Mouse (Mus musculus) forebrain, postnatal 0 days (tissue): ENCODE data around the gene Mdc1. TPM values are rescaled to one million over a fixed set of nuclear protein-coding genes. Genes with fewer than 3 reads are reported as not detected.

Experiments used
- ATAC-seq: fragments of 200-750 bp; cut with Nextera tagmentation; 2 replicates; pipeline ENCODE4 v1.8.0; 2017; ENCODE audit warnings: mild to moderate bottlenecking, moderate library complexity
- DNase-seq: peaks from one replicate; pipeline ENCODE4 v3.0.0-alpha.2; 2015
- H3K27ac ChIP-seq: fragments of 300-500 bp; sonication (generic); 2 replicates; pipeline ENCODE4 v1.5.1; 2014; ENCODE audit warnings: low read depth, mild to moderate bottlenecking, antibody characterized with exemption, low read length, moderate library complexity, mixed read lengths
- H3K27me3 ChIP-seq: fragments of 300-500 bp; sonication (generic); 2 replicates; pipeline ENCODE4 v1.6.1; 2014; ENCODE audit warnings: mild to moderate bottlenecking, low read length, mixed read lengths; ENCODE audit not compliant: insufficient read depth
- H3K36me3 ChIP-seq: fragments of 300-500 bp; sonication (generic); 2 replicates; pipeline ENCODE4 v1.6.1; 2014; ENCODE audit warnings: mild to moderate bottlenecking, moderate library complexity; ENCODE audit not compliant: insufficient read depth
- H3K4me1 ChIP-seq: fragments of 300-500 bp; sonication (generic); 2 replicates; pipeline ENCODE4 v1.6.1; 2014; ENCODE audit warnings: antibody characterized with exemption; ENCODE audit not compliant: insufficient read depth
- H3K4me2 ChIP-seq: fragments of 300-500 bp; sonication (generic); 2 replicates; pipeline ENCODE4 v1.6.1; 2014; ENCODE audit warnings: low read depth, mild to moderate bottlenecking, moderate library complexity
- H3K4me3 ChIP-seq: fragments of 300-500 bp; sonication (generic); 2 replicates; pipeline ENCODE4 v1.5.1; 2014; ENCODE audit warnings: low read depth, low read length, mixed read lengths
- H3K9ac ChIP-seq: fragments of 300-500 bp; sonication (generic); 2 replicates; pipeline ENCODE4 v1.6.1; 2014; ENCODE audit warnings: mild to moderate bottlenecking
- H3K9me3 ChIP-seq: fragments of 300-500 bp; sonication (generic); 2 replicates; pipeline ENCODE4 v1.6.1; 2016; ENCODE audit warnings: low read length
- CTCF ChIP-seq: sonication (generic); IDR thresholded peaks from 2 replicates; pipeline ENCODE4 v1.5.1; 2016; ENCODE audit warnings: antibody characterized with exemption, control low read depth, low read depth
- WGBS: fragments of 180-500 bp; shearing (Covaris S2); extraction: QIAGEN DNeasy Blood & Tissue Kit; methylation state at CpG from one replicate; pipeline ENCODE4 v1.1.7; 2014; 5-methylcytosine and 5-hydroxymethylcytosine counted together
- polyA plus RNA-seq: library from polyadenylated mRNA; unstranded; fragments of >200 nt; fragmentation: Nextera tagmentation; extraction: Ambion mirVana; gene quantifications from 2 replicates; pipeline ENCODE4 v1.2.1, GENCODE M21; 2015
- total RNA-seq: library from RNA; depleted of rRNA; stranded (reverse); fragments of >200 nt; gene quantifications from 2 replicates; pipeline ENCODE4 v1.2.3, GENCODE M21; 2014

The Mdc1 gene
- total and polyA plus RNA-seq, 2 experiments from 2014 or later: 4.4 to 20.4 TPM

- no peak for TF ChIP-seq CTCF
- peaks cover 24% of the 10 kb centered on the region for H3K4me1 ChIP-seq
- WGBS: 6% methylated on average over 7 of the region's 7 CpGs
Measured at GRCm38 (mm10) chr17:35869346-35870067, 28.2 kb downstream of the Mdc1 start.

GRCm38 (mm10) chr17:35870151-35870883 is 29.0 kb downstream of the Mdc1 start:
- DNase-seq (no peak), ATAC-seq (no peak)
- peak overlapping the region; percentile 56 for H3K4me2 ChIP-seq
- H3K9ac ChIP-seq: peak overlapping the region; percentile 2; the same call in 1 of the 2 replicates
- peaks cover 24% of the 10 kb centered on the region; the same call in 1 of the 2 replicates for H3K4me1 ChIP-seq
- 0 out of 2 replicates have a peak, but pooled peaks cover 12% of the 10 kb centered on the region for H3K36me3 ChIP-seq
- peak overlapping the region; percentile 40; the same call in 1 of the 2 replicates for H3K27ac ChIP-seq
- H3K9me3 ChIP-seq: no peaks in the 10 kb centered on the region
- WGBS: 71% methylated on average over 9 of the region's 9 CpGs
- no peak for TF ChIP-seq CTCF
- no peaks in the 10 kb centered on the region for H3K27me3 ChIP-seq
- H3K4me3 ChIP-seq: peak overlapping the region; percentile 70

More at GRCm38 (mm10) chr17:35869346-35870067, 28.2 kb downstream of the Mdc1 start:
- no peak for DNase-seq
- H3K9ac ChIP-seq: peak overlapping the region; percentile 50
- H3K27ac ChIP-seq: peak overlapping the region; percentile 54
- H3K9me3 ChIP-seq: no peaks in the 10 kb centered on the region
- H3K4me3 ChIP-seq: peak overlapping the region; percentile 70
- no peak for ATAC-seq
- H3K36me3 ChIP-seq: 0 out of 2 replicates have a peak, but pooled peaks cover 4% of the 10 kb centered on the region
- no peaks in the 10 kb centered on the region for H3K27me3 ChIP-seq
- peak overlapping the region; percentile 56 for H3K4me2 ChIP-seq

GRCm38 (mm10) chr17:35870884-35871696 is 29.8 kb downstream of the Mdc1 start:
- WGBS: 83% methylated on average over 8 of the region's 8 CpGs
- no peaks in the 10 kb centered on the region for H3K27me3 ChIP-seq
- DNase-seq: no peak
- no peaks in the 10 kb centered on the region for H3K9me3 ChIP-seq
- no peak for ATAC-seq
- no peak overlapping the region for H3K9ac ChIP-seq
- peak overlapping the region; percentile 70; the same call in 1 of the 2 replicates for H3K4me3 ChIP-seq
- peak overlapping the region; percentile 40; the same call in 1 of the 2 replicates for H3K27ac ChIP-seq
- peaks cover 24% of the 10 kb centered on the region; the same call in 1 of the 2 replicates for H3K4me1 ChIP-seq
- H3K4me2 ChIP-seq: peak overlapping the region; percentile 56
- TF ChIP-seq CTCF: peak; percentile 72
- H3K36me3 ChIP-seq: 0 out of 2 replicates have a peak, but pooled peaks cover 12% of the 10 kb centered on the region

GRCm38 (mm10) chr17:35873774-35874519 is 32.6 kb downstream of the Mdc1 start:
- peak; percentile 93 for TF ChIP-seq CTCF
- 32% methylated on average over 21 of the region's 21 CpGs for WGBS
- Histone ChIP-seq H3K4me3 (no peak overlapping the region), H3K36me3 (0 out of 2 replicates have a peak, but pooled peaks cover 12% of the 10 kb centered on the region), H3K9me3 (no peaks in the 10 kb centered on the region), H3K4me2 (no peak overlapping the region), H3K27me3 (no peaks in the 10 kb centered on the region), H3K27ac (no peak overlapping the region), H3K4me1 (0 out of 2 replicates have a peak, but pooled peaks cover 11% of the 10 kb centered on the region), H3K9ac (no peak overlapping the region)
- DNase-seq (peak; percentile 88), ATAC-seq (peak; percentile 71)

- no peak overlapping the region for H3K4me3 ChIP-seq
- H3K9me3 ChIP-seq: no peaks in the 10 kb centered on the region
- TF ChIP-seq CTCF: no peak
- ATAC-seq (no peak), DNase-seq (no peak)
- H3K4me1 ChIP-seq: 0 out of 2 replicates have a peak, but pooled peaks cover 9% of the 10 kb centered on the region
- H3K9ac ChIP-seq: no peak overlapping the region
- no peak overlapping the region for H3K27ac ChIP-seq
- no peaks in the 10 kb centered on the region for H3K27me3 ChIP-seq
- WGBS: 74% methylated on average over 6 of the region's 6 CpGs
- H3K4me2 ChIP-seq: no peak overlapping the region
- H3K36me3 ChIP-seq: 0 out of 2 replicates have a peak, but pooled peaks cover 12% of the 10 kb centered on the region
Measured at GRCm38 (mm10) chr17:35874721-35875120, 33.4 kb downstream of the Mdc1 start.
